In the genomic region with DNA sequence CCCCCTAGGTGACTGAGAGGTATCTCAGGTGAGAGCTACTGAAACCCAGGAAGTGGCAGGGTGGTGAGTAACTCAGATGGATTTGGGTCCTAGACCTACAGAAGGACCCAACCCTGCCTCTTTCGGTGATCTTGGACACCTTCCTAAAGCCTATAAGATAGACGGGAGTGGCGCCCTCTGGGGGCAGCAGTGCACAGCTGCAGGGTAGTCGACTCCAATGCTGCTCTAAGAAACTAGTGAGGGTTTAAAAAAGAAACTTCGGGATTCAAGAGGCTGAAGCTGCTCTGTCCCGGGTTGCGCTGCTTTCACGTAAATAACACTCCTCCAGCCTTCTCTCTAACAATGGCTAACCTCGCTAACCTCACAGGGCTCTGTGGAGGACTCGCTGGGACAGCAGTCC, we compare ENCODE assay signal across 9 mouse cellular contexts. TPM values are rescaled to one million over a fixed set of nuclear protein-coding genes. Genes with fewer than 3 reads are reported as not detected.
DNase-seq lines count a peak whose midpoint lies in the region; ATAC-seq and TF ChIP-seq lines count a peak whose summit lies in the region.
"Had no signal": no experiment of that assay in that cellular context is flagged by ENCODE, and none has a peak within 500 bp of the region (broad histone marks: within the 10 kb centered on the region; RNA-seq: fewer than 3 reads in every experiment).

No protein-coding gene starts in this region.

- no peak for TF ChIP-seq POLR2A in bone marrow, adult 2 months (IDR thresholded peaks at IDR 0.05; ENCODE audit: borderline replicate concordance, control insufficient read depth, low read depth, low read length)

- no peaks in the 10 kb centered on the region for H3K36me3 ChIP-seq in forebrain, embryonic 12.5 days (replicated peaks)
- H3K36me3 ChIP-seq: hindbrain, embryonic 15.5 days had no signal

- WGBS in bone marrow, adult 2 months, result 34% methylated on average over 10 of the region's 10 CpGs
- 35% methylated on average over 10 of the region's 10 CpGs for WGBS in forebrain, embryonic 12.5 days

- no peak for DNase-seq in gastrocnemius, adult 2 months
- DNase-seq in gastrocnemius, adult 18-20 months (ENCODE audit: low spot score), result no peak
- peak; percentile 69 for DNase-seq in A20 (ENCODE audit: low read depth, low spot score)
- peak; percentile 54 to 61 for DNase-seq in kidney, postnatal 4 days
- DNase-seq in spleen, postnatal 10 days (ENCODE audit: low spot score in 2 of 2), result peak; percentile 35 to 79
- DNase-seq in heart, postnatal 25 days (ENCODE audit: low spot score), result no peak

- H3K4me2 ChIP-seq in forebrain, embryonic 12.5 days, result no peak overlapping the region
- H3K4me2 ChIP-seq: hindbrain, embryonic 15.5 days had no signal

- no peaks in the 10 kb centered on the region for H3K9me3 ChIP-seq in forebrain, embryonic 12.5 days
- H3K9me3 ChIP-seq: hindbrain, embryonic 15.5 days had no signal

- intact Hi-C loops in gastrocnemius, adult 2 months (cut with DNase I), result no loop called here
- intact Hi-C loops in heart, postnatal 25 days (cut with DNase I), result no loop called here

- H3K4me1 ChIP-seq in bone marrow, adult 2 months (ENCODE audit: control insufficient read depth, insufficient read depth, low read length), result no peaks in the 10 kb centered on the region
- H3K4me1 ChIP-seq in forebrain, embryonic 12.5 days, result no peaks in the 10 kb centered on the region
- H3K4me1 ChIP-seq: hindbrain, embryonic 15.5 days had no signal

- H3K27me3 ChIP-seq in forebrain, embryonic 12.5 days, result no peaks in the 10 kb centered on the region
- H3K27me3 ChIP-seq: hindbrain, embryonic 15.5 days had no signal

- TF ChIP-seq CTCF in gastrocnemius, adult 2 months (IDR thresholded peaks at IDR 0.05), result peak; percentile 54
- TF ChIP-seq CTCF in bone marrow, adult 2 months (IDR thresholded peaks at IDR 0.05; ENCODE audit: control insufficient read depth, insufficient read depth, low read length), result peak; percentile 78

- no peak for ATAC-seq in forebrain, embryonic 12.5 days (ENCODE audit: low FRiP score)

- no peak overlapping the region for H3K9ac ChIP-seq in forebrain, embryonic 12.5 days
- H3K9ac ChIP-seq: hindbrain, embryonic 15.5 days had no signal

- H3K4me3 ChIP-seq in gastrocnemius, adult 2 months, result no peak overlapping the region
- H3K4me3 ChIP-seq in bone marrow, adult 2 months (replicated peaks; ENCODE audit: control insufficient read depth, low read depth, low read length), result no peak overlapping the region
- H3K4me3 ChIP-seq in forebrain, embryonic 12.5 days (replicated peaks), result no peak overlapping the region
- H3K4me3 ChIP-seq: hindbrain, embryonic 15.5 days had no signal

- H3K27ac ChIP-seq in gastrocnemius, adult 2 months, result no peak overlapping the region
- no peak overlapping the region for H3K27ac ChIP-seq in bone marrow, adult 2 months (ENCODE audit: control insufficient read depth, insufficient read depth, low read depth, low read length, poor library complexity)
- no peak overlapping the region for H3K27ac ChIP-seq in forebrain, embryonic 12.5 days
- H3K27ac ChIP-seq: hindbrain, embryonic 15.5 days had no signal

RNA-seq across cellular contexts. Expression of gene Opalin, which starts 23.4 kb away (rescaled TPM):
- not detected for total RNA-seq in gastrocnemius, adult 2 months (2021)
- not detected for total RNA-seq in gastrocnemius, adult 18-20 months (2021)
- polyA plus RNA-seq in bone marrow, adult 2 months (2011; ENCODE audit: insufficient read depth, insufficient read length, low replicate concordance, missing spikeins), result not detected in 2 replicates
- total RNA-seq in heart, postnatal 25 days (2021), result not detected
- polyA plus RNA-seq in forebrain, embryonic 12.5 days (2016; fragmentation: Nextera tagmentation; extraction: Ambion mirVana), result not detected in 2 replicates
- polyA plus RNA-seq: hindbrain, embryonic 15.5 days had no signal

RNA-seq across cellular contexts. Expression of gene Dntt, which starts 24.5 kb away (rescaled TPM):
- not detected for total RNA-seq in gastrocnemius, adult 2 months (2021)
- not detected for total RNA-seq in gastrocnemius, adult 18-20 months (2021)
- polyA plus RNA-seq in bone marrow, adult 2 months (2011; ENCODE audit: insufficient read depth, insufficient read length, low replicate concordance, missing spikeins), result 5.5 and 9.1 TPM in 2 replicates
- total RNA-seq in heart, postnatal 25 days (2021), result not detected
- polyA plus RNA-seq in forebrain, embryonic 12.5 days (2016; fragmentation: Nextera tagmentation; extraction: Ambion mirVana), result not detected in 2 replicates
- polyA plus RNA-seq: hindbrain, embryonic 15.5 days had no signal

RNA-seq across cellular contexts. Expression of gene Blnk, which starts 59.2 kb away (rescaled TPM):
- total RNA-seq in gastrocnemius, adult 2 months (2021), result 1 to 10 TPM in 1 of 2 experiments, under 1 TPM in 1; 0.86 to 1.2 TPM
- 1 to 10 TPM; 1.1 to 1.2 TPM for total RNA-seq in gastrocnemius, adult 18-20 months (2021)
- polyA plus RNA-seq in bone marrow, adult 2 months (2011; ENCODE audit: insufficient read depth, insufficient read length, low replicate concordance, missing spikeins), result 15.9 and 32.9 TPM in 2 replicates
- total RNA-seq in heart, postnatal 25 days (2021), result 1 to 10 TPM; 1.6 TPM
- polyA plus RNA-seq in forebrain, embryonic 12.5 days (2016; fragmentation: Nextera tagmentation; extraction: Ambion mirVana), result 1.2 TPM in 2 replicates

Comparison
In these comparisons a context has a peak if more than half of its experiments do, and no peak if none do; other contexts are left out.
1. DNase-seq: peak in A20 (single experiment), kidney, postnatal 4 days (2 of 2) and spleen, postnatal 10 days (2 of 2); none in gastrocnemius, adult 2 months (single experiment), gastrocnemius, adult 18-20 months (single experiment) and heart, postnatal 25 days (single experiment).